Mouse (Mus musculus) CD4-positive helper T cell, adult 2 months (primary cell): Measurements from ENCODE around the gene Lyar.

Experiments used
- DNase-seq: peaks from one replicate; pipeline ENCODE4 v3.0.0-alpha.2; 2012; ENCODE audit warnings: low read depth, missing footprints, low spot score

Lyar gene

GRCm38 (mm10) chr5:38220328-38220912 lies at the start of gene Lyar, which contains the start of gene Zbtb49:
Gene Lyar, plus strand, starts transcription at chr5:38220470.
Gene Zbtb49, minus strand, starts transcription at chr5:38220457.
- DNase-seq = peak; percentile 95

- DNase-seq = no peak
Observed at GRCm38 (mm10) chr5:38173766-38174165, 46.5 kb upstream of the Lyar start.

GRCm38 (mm10) chr5:38174256-38174912 lies 45.9 kb upstream of the Lyar start:
- no peak for DNase-seq

GRCm38 (mm10) chr5:38184688-38185285 lies 35.5 kb upstream of the Lyar start:
- no peak for DNase-seq

GRCm38 (mm10) chr5:38187006-38187405 lies 33.3 kb upstream of the Lyar start:
- no peak for DNase-seq

- no peak for DNase-seq
Observed at GRCm38 (mm10) chr5:38190907-38191306, 29.4 kb upstream of the Lyar start.

- DNase-seq = no peak
Observed at GRCm38 (mm10) chr5:38194946-38195345, 25.3 kb upstream of the Lyar start.

GRCm38 (mm10) chr5:38195941-38196340 lies 24.3 kb upstream of the Lyar start:
- no peak for DNase-seq

GRCm38 (mm10) chr5:38196821-38197481 lies 23.3 kb upstream of the Lyar start:
- DNase-seq = no peak

- peak; percentile 65 for DNase-seq
Observed at GRCm38 (mm10) chr5:38197482-38197823, 22.8 kb upstream of the Lyar start.

GRCm38 (mm10) chr5:38199686-38200085 lies 20.6 kb upstream of the Lyar start:
- no peak for DNase-seq

- DNase-seq = no peak
Observed at GRCm38 (mm10) chr5:38205303-38205726, 15.0 kb upstream of the Lyar start.

GRCm38 (mm10) chr5:38208985-38209384 lies 11.3 kb upstream of the Lyar start:
- no peak for DNase-seq

- DNase-seq = no peak
Observed at GRCm38 (mm10) chr5:38211691-38212090, 8.6 kb upstream of the Lyar start.

GRCm38 (mm10) chr5:38213009-38213408 lies 7.3 kb upstream of the Lyar start:
- DNase-seq = no peak

GRCm38 (mm10) chr5:38219771-38220307 lies 431 bp upstream of the Lyar start:
- DNase-seq = no peak

GRCm38 (mm10) chr5:38235422-38235821 lies 15.2 kb downstream of the Lyar start:
- DNase-seq = peak; percentile 48

- no peak for DNase-seq
Observed at GRCm38 (mm10) chr5:38236627-38237026, 16.4 kb downstream of the Lyar start.

- no peak for DNase-seq
Observed at GRCm38 (mm10) chr5:38240727-38241472, 20.6 kb downstream of the Lyar start.

- DNase-seq = no peak
Observed at GRCm38 (mm10) chr5:38241473-38241834, 21.2 kb downstream of the Lyar start.

- no peak for DNase-seq
Observed at GRCm38 (mm10) chr5:38241966-38242365, 21.7 kb downstream of the Lyar start.

- peak; percentile 22 for DNase-seq
Observed at GRCm38 (mm10) chr5:38255195-38255594, 34.9 kb downstream of the Lyar start.
